Mouse (Mus musculus): ENCODE measurements around the gene Rfx3. TPM values are rescaled to one million over a fixed set of nuclear protein-coding genes. Genes with fewer than 3 reads are reported as not detected.
A peak's percentile ranks its signal among the peaks of the same experiment; 100 is the strongest.

The Rfx3 gene
- total RNA-seq, 2 experiments from 2014 or later: 87.6 to 99.1 TPM

GRCm38 (mm10) chr19:27919040-27919439 is 91.9 kb downstream of the Rfx3 start:
- intact Hi-C loops (cut with DNase I): no loop called here
- DNase-seq (ENCODE audit: extremely low spot score in 1 of 2, low spot score in 2 of 2): no peak

GRCm38 (mm10) chr19:27916446-27916845 is 94.5 kb downstream of the Rfx3 start:
- intact Hi-C loops (cut with DNase I): no loop called here
- no peak for DNase-seq (ENCODE audit: extremely low spot score in 1 of 2, low spot score in 2 of 2)

- no peak for DNase-seq (ENCODE audit: extremely low spot score in 1 of 2, low spot score in 2 of 2)
- intact Hi-C loops (cut with DNase I): no loop called here
These were observed 104.0 kb downstream of the Rfx3 start for GRCm38 (mm10) chr19:27906976-27907375.

- no peak for DNase-seq (ENCODE audit: extremely low spot score in 1 of 2, low spot score in 2 of 2)
- intact Hi-C loops (cut with DNase I): no loop called here
These were observed 105.0 kb downstream of the Rfx3 start for GRCm38 (mm10) chr19:27905976-27906375.

GRCm38 (mm10) chr19:27905172-27905571 is 105.8 kb downstream of the Rfx3 start:
- intact Hi-C loops (cut with DNase I): no loop called here
- DNase-seq (ENCODE audit: extremely low spot score in 1 of 2, low spot score in 2 of 2): no peak

- intact Hi-C loops (cut with DNase I): no loop called here
- DNase-seq (ENCODE audit: extremely low spot score in 1 of 2, low spot score in 2 of 2): peak in 1 of 2 experiments; percentile 23
These were observed 106.3 kb downstream of the Rfx3 start for GRCm38 (mm10) chr19:27904655-27905054.

GRCm38 (mm10) chr19:27904209-27904608 is 106.8 kb downstream of the Rfx3 start:
- intact Hi-C loops (cut with DNase I): no loop called here
- DNase-seq (ENCODE audit: extremely low spot score in 1 of 2, low spot score in 2 of 2): no peak

- intact Hi-C loops (cut with DNase I): no loop called here
- DNase-seq (ENCODE audit: extremely low spot score in 1 of 2, low spot score in 2 of 2): no peak
These were observed 108.4 kb downstream of the Rfx3 start for GRCm38 (mm10) chr19:27902601-27903000.

- intact Hi-C loops (cut with DNase I): no loop called here
- no peak for DNase-seq (ENCODE audit: extremely low spot score in 1 of 2, low spot score in 2 of 2)
These were observed 109.3 kb downstream of the Rfx3 start for GRCm38 (mm10) chr19:27901693-27902092.

- intact Hi-C loops (cut with DNase I): no loop called here
These were observed 126.4 kb downstream of the Rfx3 start for GRCm38 (mm10) chr19:27884520-27884919.

GRCm38 (mm10) chr19:27877429-27877828 is 133.5 kb downstream of the Rfx3 start:
- DNase-seq (ENCODE audit: extremely low spot score in 1 of 2, low spot score in 2 of 2): no peak
- intact Hi-C loops (cut with DNase I): no loop called here

More at GRCm38 (mm10) chr19:27884520-27884919, 126.4 kb downstream of the Rfx3 start:
- DNase-seq (ENCODE audit: extremely low spot score in 1 of 2, low spot score in 2 of 2): no peak

GRCm38 (mm10) chr19:27870794-27871193 is 140.2 kb downstream of the Rfx3 start:
- intact Hi-C loops (cut with DNase I): no loop called here
- DNase-seq (ENCODE audit: extremely low spot score in 1 of 2, low spot score in 2 of 2): no peak

GRCm38 (mm10) chr19:27859641-27860040 is 151.3 kb downstream of the Rfx3 start:
- intact Hi-C loops (cut with DNase I): no loop called here

GRCm38 (mm10) chr19:27848946-27849345 is 162.0 kb downstream of the Rfx3 start:
- DNase-seq (ENCODE audit: extremely low spot score in 1 of 2, low spot score in 2 of 2): no peak
- intact Hi-C loops (cut with DNase I): no loop called here

More at GRCm38 (mm10) chr19:27859641-27860040, 151.3 kb downstream of the Rfx3 start:
- DNase-seq (ENCODE audit: extremely low spot score in 1 of 2, low spot score in 2 of 2): no peak

GRCm38 (mm10) chr19:27847055-27847454 is 163.9 kb downstream of the Rfx3 start:
- intact Hi-C loops (cut with DNase I): no loop called here
- DNase-seq (ENCODE audit: extremely low spot score in 1 of 2, low spot score in 2 of 2): no peak

GRCm38 (mm10) chr19:27838635-27839034 is 172.3 kb downstream of the Rfx3 start:
- DNase-seq (ENCODE audit: extremely low spot score in 1 of 2, low spot score in 2 of 2): no peak
- intact Hi-C loops (cut with DNase I): no loop called here

GRCm38 (mm10) chr19:27838041-27838440 is 172.9 kb downstream of the Rfx3 start:
- intact Hi-C loops (cut with DNase I): no loop called here
- no peak for DNase-seq (ENCODE audit: extremely low spot score in 1 of 2, low spot score in 2 of 2)

GRCm38 (mm10) chr19:27832448-27832847 is 178.5 kb downstream of the Rfx3 start:
- intact Hi-C loops (cut with DNase I): no loop called here
- DNase-seq (ENCODE audit: extremely low spot score in 1 of 2, low spot score in 2 of 2): no peak

GRCm38 (mm10) chr19:27828316-27828715 is 182.7 kb downstream of the Rfx3 start:
- DNase-seq (ENCODE audit: extremely low spot score in 1 of 2, low spot score in 2 of 2): peak in 1 of 2 experiments; percentile 16
- intact Hi-C loops (cut with DNase I): no loop called here

GRCm38 (mm10) chr19:27817661-27818060 is 193.3 kb downstream of the Rfx3 start:
- no peak for DNase-seq (ENCODE audit: extremely low spot score in 1 of 2, low spot score in 2 of 2)
- intact Hi-C loops (cut with DNase I): no loop called here

GRCm38 (mm10) chr19:27780030-27780429 is 230.9 kb downstream of the Rfx3 start:
- no peak for DNase-seq (ENCODE audit: extremely low spot score in 1 of 2, low spot score in 2 of 2)
- intact Hi-C loops (cut with DNase I): no loop called here

Measured in left cerebral cortex, postnatal 10 days (tissue).